Mouse (Mus musculus) yolk sac, embryonic 10.5 days (tissue): ENCODE results near the gene Apoh.

Experiments
- DNase-seq: peaks from one replicate; pipeline ENCODE4 v3.0.0-alpha.2; 2017; ENCODE audit warnings: low spot score

The Apoh gene

DNA sequence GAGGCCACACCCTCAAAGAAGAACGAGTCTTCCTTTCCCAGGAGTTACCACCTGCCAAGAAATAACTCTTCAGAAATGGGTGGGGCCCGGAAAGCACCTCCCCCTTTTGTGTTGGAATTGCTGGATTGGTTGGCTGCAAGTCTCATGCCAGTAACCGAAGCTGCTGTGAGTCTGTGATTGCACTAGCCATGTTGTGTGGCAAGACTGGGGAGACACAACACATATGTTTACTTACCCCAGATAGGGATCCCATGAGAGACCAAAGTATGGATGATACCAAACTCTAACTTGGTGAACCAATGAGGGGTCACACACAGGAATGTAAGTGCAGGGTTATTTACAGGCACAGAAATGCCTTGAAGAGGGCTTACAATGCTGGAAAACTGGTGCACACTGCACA is 39.5 kb downstream of the Apoh start:
- DNase-seq: no peak

DNA sequence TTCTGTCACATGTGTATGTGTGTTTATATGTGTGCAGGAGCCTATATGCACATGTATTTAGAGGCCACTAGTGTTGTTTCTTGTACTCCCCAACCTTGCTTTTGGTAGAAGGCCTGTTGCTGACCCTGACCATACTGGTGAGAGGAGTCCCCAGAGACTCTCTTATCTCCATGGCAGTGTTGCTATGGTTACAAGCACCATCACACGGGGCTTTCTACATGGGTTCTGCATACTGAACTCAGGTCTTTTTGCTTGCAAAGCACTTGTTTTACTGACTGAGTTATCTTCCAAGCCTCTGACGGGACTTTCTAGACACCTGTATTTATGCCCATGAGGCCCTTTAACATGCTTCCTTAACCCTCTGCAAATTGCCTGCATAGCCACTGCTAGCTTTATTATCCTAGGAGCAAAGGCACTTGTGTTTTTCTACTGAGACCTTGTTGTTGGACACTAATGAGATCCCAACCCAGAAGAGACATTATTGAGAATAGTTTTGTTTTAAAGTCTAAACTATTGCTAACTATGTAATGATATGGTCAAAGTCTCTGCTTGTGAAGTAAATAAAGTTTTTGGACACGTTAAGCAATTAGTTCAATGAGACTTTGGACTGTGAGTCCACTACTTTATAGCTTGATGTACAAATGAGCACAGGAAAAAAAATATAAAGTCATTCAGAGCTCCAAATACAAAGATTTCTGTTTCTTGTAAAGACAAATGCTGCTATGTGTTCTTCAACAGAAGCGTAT is 41.9 kb downstream of the Apoh start:
- DNase-seq: no peak

DNA sequence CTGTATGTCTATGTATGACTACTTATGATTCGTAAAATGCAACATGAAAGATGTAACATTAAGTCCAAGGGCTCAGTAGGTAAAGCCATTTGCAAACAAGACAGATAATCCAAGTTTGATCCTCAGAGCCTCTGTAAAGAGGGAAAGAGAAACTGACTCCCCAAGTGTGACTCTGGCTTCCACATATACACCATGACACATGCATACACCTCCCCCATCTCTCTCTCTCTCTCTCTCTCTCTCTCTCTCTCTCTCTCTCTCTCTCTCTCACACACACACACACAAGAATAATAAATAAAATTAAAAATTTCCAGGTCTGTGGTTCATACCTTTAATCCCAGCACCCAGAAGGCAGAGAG is 42.5 kb downstream of the Apoh start:
- no peak for DNase-seq

DNA sequence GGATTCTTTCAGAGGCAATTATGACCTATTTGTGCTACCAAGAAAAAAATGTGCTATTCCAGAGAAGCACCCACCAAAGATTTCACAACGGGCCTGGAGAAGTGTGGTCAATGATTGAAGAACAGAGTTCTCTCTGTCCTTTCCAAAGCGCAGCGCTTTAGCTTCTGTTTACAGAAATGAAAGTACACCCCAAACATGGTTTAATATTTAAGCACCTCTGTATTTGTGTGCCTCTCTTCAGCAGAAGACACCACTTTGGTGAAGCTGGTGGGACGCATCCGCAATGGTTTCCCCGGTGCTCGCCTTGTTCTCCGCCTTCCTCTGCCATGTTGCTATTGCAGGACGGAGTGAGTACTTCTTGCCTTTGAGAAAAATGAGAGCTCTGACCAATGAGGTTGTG is 51.9 kb downstream of the Apoh start:
- peak; percentile 32 for DNase-seq

DNA sequence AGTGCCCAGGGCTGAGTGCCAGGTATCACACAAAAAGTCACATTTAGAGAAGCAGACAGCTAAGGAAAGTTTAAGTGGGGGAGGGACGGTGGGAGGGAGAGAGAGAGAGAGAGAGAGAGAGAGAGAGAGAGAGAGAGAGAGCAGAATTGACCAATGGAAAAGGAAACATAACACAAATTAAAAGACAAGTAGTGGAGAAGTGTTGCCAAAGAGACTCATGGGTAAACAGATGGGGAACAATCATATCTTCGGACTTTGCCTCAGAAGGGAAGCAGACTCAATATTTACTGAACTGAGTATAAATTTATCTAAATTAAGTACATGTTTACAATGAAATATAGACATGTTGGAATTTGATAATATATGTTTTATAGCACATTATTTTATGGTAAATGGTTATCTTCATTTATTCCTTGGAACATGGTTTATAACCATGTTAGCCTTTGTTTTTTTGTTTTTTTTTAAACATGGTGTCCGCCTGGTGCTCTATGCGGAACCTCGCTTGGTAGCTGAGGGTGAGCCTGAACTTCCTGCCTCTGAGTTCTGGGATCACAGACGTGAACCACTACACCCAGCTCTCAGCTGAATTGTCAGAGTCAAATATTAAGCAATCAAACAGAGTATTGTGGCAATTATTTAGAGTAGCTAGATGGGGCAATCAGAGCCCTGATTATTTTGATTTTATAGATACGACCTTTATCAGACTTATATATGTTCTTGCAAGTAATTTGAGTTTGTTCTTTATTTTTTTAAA is 53.1 kb downstream of the Apoh start:
- DNase-seq: no peak

DNA sequence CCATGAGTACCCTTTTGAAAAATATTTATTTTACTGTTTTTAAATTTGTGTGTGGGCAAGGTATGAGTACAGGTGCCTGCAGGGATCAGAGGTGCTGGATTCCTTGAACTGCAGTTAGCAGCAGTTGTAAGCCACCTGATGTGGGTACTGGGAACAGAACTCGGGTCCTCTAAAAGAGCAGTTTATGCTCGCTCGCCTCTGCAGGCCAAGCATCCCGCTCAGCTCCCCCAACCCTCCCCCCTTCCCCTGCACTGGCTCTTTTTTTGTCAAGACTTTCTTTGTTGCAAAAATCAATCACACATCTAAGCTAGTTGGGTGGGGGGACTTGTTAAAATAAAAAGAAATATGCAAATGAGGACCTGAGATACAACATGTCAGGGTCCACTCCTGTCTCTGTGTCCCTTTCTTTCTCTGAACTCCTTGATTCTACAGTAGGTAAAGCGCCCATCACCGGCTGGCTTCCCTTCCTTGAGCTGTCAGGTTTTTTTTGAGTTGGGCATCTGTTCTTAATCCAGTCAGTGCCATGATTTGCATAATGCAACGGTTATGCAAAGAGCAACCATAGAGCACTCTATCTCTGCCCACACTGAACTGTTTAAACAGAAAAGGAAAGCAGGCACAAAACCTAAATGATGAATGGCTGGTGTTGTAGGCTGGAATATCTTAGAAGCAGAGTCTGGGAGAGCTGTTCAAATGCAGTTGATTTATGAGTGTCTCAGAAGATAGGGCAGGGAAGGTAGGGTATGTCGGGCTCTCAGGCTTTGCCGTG is 66.9 kb downstream of the Apoh start:
- DNase-seq: no peak

DNA sequence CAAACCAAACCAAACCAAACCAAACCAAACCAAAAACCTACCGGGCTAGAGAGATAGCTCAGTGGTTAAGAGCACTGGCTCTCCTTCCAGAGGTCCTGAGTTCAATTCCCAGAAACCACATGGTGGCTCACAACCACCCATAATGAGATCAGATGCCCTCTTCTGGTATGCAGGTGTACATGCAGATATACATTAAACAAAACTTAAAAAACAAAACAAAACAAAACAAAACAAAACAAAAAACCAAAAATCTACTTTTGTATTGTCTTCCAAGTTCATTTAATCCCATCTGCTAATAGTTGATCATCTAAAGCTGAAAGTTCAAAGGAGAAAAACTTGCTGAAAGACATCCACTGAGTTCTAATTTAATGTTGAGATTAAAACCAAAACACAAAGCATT is 73.2 kb downstream of the Apoh start:
- DNase-seq: no peak

DNA sequence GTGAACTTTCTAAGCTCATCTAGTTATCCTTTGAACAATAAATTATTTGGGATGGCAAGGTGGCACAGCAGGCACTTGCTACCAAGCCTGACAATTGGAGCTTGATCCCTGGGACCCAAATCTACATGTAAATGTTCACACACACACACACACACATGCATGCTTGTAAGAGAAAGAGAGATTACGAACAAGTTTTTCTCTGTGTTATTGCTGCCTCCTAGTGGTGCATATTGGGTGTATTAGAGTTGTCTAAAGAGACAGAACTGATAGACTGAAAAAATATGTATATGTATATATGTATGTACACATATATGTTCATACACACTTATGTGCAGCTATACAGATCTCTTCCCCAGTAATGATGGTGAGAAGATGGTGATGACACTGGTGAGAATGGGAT is 75.4 kb downstream of the Apoh start:
- no peak for DNase-seq

DNA sequence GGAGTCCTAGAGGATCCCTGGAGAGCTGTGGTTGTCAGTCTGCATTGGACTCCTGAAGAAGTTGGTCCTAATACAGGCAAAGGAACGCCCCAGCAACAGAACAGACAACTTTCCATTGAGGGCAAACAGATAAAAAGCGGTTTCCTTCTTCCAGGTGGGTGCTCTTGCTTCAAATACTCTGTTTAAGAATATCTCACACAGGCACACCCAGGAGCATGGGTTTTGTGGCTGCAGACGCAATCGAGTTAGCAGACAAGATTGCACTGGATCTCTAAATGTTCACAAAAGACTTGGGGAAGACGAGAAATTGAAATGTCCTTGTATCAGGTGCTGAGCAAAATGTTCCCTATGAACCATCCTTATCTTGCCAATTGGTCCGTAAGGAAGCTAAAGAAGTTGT is 76.1 kb downstream of the Apoh start:
- no peak for DNase-seq

DNA sequence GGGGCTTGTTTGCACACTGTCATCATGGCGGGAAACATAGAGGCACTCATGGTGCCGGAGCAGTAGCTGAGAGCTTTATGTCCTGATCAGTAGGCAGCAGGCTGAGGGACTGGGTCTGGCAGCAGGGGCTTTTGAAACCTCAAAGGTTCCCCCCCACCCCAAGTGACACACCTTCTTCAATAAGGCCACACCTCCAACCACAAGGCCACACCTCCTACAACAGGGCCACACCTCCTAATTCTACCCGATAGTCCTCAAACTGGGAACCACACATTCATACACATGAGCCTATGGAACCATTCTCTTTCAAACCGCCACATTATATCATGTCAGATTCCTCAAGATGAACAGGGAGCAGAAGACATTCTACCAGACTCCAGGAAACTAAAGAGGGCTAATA is 77.6 kb downstream of the Apoh start:
- DNase-seq: no peak

DNA sequence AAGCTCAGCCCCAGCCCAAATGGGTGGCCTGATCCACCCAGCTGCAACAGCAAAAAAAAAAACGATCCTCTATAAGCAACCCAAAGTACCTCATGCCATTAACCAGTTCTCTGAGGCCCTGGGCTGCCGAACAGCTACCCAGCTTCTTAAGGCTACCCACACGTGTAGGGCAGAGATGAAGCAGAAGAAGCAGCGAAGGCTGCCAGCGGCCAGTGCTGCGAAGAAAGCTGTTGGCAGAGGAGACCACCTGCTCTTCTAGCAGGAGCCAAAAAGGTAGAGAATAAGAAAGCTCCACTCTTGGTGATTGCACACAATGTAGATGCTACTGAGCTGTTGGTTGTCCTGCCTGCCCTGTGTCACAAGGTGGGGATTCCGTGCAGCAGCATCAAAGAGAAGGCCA is 80.1 kb downstream of the Apoh start:
- DNase-seq: no peak

DNA sequence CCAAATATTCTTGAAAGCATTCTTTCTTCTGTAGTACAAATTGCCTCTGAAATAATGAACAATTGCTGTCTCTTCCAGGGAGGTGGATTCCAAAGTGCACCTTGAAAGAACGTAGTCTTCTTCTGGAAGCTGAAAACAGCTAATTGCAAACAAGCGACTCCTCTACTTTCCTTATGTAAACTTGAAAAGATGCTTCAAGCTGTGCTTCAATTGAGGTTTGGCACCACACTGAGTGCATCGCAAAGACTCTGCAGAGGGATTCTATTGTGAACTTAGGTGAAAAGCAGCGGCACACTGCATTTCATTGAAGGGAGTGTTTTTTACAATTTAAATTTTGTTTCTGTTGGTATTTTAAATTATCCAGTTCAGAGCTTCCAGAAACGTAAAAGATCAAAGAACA is 81.0 kb downstream of the Apoh start:
- no peak for DNase-seq

DNA sequence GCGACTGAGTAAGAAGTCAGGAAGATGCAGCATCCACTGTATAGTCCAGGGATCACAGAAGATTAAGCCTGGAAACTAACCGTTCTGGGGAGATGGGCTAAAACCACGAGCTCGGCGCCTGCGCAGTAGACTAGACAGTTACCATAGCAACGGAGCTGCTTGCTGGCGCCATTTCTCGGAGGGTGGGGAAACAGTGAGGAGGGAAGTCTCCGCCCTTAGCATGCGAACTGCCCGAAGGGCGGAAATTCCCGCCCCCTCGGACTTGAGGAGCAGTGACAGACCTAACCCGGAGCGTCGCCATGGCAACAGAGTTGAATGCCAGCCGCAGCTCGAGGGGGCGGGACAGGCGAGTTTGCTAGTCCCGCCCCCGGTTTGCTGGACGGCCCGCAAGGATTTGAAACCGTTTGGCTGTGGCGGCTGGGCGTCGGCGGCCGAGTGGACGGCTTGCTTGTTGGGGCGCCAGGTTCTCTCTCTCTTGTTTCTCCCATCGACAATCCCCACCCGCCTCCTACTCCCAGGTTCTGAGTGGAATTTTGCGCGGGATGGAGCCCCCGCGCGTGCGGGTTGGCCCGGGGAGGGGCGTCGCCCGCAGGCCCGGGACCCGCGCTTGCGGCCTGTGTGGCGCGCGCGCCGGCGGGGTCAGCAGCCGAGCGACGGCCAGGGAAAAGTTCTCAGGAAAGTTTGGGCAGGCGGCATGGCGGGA is 81.9 kb downstream of the Apoh start, which contains the start of gene Cep112:
Gene Cep112 (plus strand): TSS at position 304 of the 703 bp plus-strand sequence.
- peak; percentile 97 for DNase-seq

DNA sequence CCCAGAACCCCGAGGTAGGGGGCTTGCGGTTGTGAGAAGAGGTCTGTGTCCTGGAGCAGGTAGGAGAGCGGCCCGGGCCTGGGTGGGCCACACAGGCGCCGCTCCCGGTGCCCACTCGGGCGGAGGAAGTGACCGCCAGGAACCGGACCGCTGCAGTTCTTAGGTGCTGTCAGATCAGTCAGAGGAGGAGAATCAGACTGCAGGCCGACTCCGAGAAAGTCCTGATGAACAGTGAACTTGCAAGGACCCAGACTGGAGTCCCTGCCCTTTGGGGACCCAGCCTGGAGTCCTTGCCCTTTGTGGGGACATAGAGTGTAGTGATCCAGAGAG is 82.4 kb downstream of the Apoh start:
- DNase-seq: no peak

DNA sequence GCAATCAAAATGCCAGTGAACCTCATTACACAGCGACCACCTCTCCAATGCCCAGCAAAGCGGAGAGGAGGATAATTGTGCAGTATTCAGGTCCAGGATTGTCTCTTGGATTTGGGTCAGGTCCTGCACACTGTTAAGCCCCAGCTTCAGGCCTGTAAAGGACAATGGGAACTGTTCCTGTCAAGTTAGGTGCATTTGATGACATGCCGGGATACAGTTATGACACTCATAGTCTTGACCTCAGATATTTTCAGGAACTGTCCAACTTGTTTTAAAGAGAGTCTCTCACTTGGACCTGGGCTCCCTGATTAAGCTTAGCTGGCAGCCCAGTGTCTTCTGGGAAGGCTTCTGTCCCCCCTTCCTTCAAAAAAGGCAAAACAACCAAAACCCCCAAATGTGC is 82.9 kb downstream of the Apoh start:
- DNase-seq: no peak

DNA sequence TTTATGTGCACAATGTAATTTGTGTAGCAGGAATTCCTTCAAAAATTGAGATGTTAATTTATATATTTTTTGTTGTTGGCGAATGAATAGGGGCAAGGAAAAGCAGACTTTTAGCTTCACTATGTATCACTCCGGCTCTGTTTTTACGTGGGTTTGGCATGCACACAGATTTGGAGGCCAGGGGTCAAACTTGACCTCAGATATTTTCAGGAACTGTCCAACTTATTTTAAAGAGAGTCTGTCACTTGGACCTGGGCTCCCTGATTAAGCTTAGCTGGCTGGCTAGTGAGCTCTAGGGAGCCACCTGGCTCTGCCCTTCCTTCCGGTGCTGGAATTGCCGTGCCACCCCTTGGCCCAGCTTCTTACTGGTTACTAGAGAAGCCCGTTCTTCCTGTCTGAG is 84.0 kb downstream of the Apoh start:
- no peak for DNase-seq

DNA sequence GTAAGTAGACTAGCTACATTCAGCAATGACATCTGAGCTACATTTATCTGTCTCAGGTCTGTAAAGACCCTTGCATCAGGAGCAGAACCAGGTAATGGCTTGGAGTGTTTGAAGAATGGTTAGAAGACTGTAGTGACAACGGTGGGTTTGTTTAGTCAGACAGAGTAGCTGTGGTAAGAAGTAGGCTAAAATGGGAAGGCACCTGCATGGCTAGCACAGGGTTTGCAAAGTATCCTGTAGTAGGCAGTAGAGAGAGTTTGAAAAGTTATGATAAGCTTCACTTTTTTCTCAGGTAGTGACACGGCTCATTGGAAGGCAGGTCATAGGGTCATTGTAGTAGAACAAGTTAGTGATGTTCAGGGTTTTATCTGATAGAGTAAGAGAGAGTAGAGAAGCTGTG is 85.9 kb downstream of the Apoh start:
- no peak for DNase-seq

DNA sequence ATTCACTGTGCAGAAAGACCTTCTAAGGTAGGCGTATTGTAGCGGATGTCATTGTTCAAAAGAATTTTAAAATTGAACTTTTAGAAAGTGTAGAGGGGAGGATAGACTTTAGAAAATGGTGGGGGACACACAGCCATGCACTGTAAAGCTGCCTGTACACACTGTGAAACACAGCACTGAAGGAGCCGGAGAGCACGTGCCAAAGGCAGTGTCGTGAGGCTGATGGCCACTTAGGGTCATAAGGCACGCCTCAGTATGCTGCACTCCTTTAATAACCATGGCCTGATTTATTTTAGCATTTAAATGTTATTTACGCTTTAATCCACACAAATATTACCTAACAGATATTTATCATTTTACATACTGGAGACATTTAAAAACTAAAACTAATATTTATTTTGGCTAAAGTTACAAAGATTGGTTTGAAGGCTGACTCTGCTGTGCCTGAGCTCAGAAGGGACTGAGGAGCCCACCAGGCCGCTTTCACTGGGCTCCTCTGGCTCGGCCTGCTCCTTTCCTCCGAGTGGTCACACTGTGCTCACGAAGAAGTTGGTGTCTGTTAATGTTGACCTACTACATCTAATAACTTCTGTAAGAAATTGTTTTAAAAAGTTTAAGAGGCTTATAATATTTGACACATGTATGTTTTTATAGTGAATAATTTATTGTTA is 100.9 kb downstream of the Apoh start:
- DNase-seq: no peak

DNA sequence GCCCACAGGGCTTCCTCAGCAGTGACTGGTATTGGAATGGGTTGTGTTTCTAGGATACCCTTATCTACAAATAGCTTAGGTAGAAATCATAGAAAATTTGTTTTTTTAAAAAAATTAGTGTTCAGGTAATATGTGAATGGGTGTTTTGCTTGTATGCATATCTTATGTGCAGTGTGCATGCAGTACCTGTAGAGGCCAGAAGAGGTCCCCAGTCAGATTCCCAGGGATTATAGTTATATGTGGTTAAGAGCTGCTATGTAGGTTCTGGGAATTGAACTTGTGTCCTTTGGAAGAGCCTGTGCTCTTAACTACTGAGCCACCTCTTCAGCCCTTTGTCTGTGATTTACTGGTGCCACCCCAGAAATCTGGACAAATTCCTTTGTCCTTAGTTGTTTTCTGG is 104.0 kb downstream of the Apoh start:
- no peak for DNase-seq

DNA sequence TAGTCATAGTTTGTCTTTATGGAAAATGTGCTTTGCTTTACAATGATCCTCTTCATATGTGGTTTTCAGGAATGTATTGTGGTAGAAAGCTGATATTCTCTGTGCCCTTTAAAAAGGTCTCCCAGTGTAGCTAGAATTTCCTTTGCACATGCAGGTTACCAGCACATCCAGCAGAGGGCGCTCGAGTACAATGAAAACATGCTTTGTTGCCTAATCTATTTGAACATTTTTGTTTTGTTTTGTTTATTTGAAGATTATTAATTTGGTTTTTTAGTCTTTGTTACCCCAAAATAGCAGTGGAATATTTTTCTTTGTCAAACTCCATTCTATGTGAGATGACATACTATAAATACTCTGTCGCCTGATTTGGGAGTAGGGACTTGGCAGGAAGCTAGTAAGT is 106.7 kb downstream of the Apoh start:
- peak; percentile 50 for DNase-seq

DNA sequence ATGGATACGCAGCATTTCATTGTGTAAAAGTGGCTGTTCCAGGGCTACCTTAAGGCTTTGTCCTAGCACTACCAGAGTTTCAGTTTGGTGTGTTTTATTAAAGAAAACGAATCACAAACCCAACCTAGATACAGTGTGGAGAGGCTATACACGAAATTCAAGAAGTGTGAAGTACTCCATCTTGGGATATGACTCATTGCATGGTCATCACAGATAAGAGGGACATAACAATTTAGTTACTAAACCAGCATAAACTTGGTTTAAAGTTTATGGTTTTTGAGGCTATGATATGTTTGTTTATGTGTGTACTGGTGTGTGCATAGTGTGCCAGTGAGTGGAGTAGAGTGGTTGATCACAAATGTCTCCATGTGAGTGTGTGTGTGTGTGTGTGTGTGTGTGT is 116.4 kb downstream of the Apoh start:
- no peak for DNase-seq
